Mouse (Mus musculus) limb, embryonic 14.5 days (tissue): Measurements from ENCODE around the gene Epdr1. TPM values are rescaled to one million over a fixed set of nuclear protein-coding genes. Genes with fewer than 3 reads are reported as not detected.
A peak's percentile ranks its signal among the peaks of the same experiment; 100 is the strongest.

Experiments used
- ATAC-seq: fragments of 200-750 bp; cut with Nextera tagmentation; 2 replicates; pipeline ENCODE4 v1.8.0; 2017; ENCODE audit warnings: low read depth, moderate number of reproducible peaks, moderate TSS enrichment; ENCODE audit not compliant: low FRiP score
- DNase-seq: peaks from one replicate; pipeline ENCODE4 v3.0.0-alpha.2; 2015; ENCODE audit warnings: low spot score
- H3K27ac ChIP-seq: fragments of 300-500 bp; sonication (generic); replicated peaks from 2 replicates; pipeline ENCODE4 v1.5.1; 2014; ENCODE audit warnings: low read depth, mild to moderate bottlenecking, low read length, moderate library complexity, mixed read lengths
- H3K27me3 ChIP-seq: fragments of 300-500 bp; sonication (generic); 2 replicates; pipeline ENCODE4 v1.6.1; 2014; ENCODE audit warnings: low read length, mixed read lengths; ENCODE audit not compliant: control insufficient read depth, insufficient read depth
- H3K36me3 ChIP-seq: fragments of 300-500 bp; sonication (generic); 2 replicates; pipeline ENCODE4 v1.6.1; 2014; ENCODE audit warnings: mild to moderate bottlenecking, low read length, moderate library complexity, mixed read lengths; ENCODE audit not compliant: control insufficient read depth, insufficient read depth
- H3K4me1 ChIP-seq: fragments of 300-500 bp; sonication (generic); 2 replicates; pipeline ENCODE4 v1.6.1; 2014; ENCODE audit warnings: antibody characterized with exemption, low read length, mixed read lengths; ENCODE audit not compliant: control insufficient read depth, insufficient read depth
- H3K4me2 ChIP-seq: fragments of 300-500 bp; sonication (generic); replicated peaks from 2 replicates; pipeline ENCODE4 v1.6.1; 2014; ENCODE audit warnings: low read depth, mild to moderate bottlenecking, low read length, moderate library complexity; ENCODE audit not compliant: severe bottlenecking
- H3K4me3 ChIP-seq: fragments of 300-500 bp; sonication (generic); replicated peaks from 2 replicates; pipeline ENCODE4 v1.5.1; 2014; ENCODE audit warnings: low read length
- H3K9ac ChIP-seq: fragments of 300-500 bp; sonication (generic); 2 replicates; pipeline ENCODE4 v1.6.1; 2014; ENCODE audit warnings: mild to moderate bottlenecking, low read depth, low read length, moderate library complexity; ENCODE audit not compliant: severe bottlenecking
- H3K9me3 ChIP-seq: fragments of 300-500 bp; sonication (generic); 2 replicates; pipeline ENCODE4 v1.6.1; 2016; ENCODE audit warnings: low read length; ENCODE audit not compliant: control insufficient read depth
- POLR2A ChIP-seq: fragments of 200-500 bp; IDR thresholded peaks from 2 replicates; pipeline ENCODE4 v1.8.0; 2012; ENCODE audit warnings: inconsistent platforms, mild to moderate bottlenecking, moderate library complexity, borderline replicate concordance; ENCODE audit not compliant: insufficient read depth, insufficient read length; ENCODE audit errors: extremely low read depth
- WGBS: fragments of 180-500 bp; shearing (Covaris S2); extraction: QIAGEN DNeasy Blood & Tissue Kit; methylation state at CpG from one replicate; pipeline ENCODE4 v1.1.7; 2014; 5-methylcytosine and 5-hydroxymethylcytosine counted together
- polyA plus RNA-seq, 2 experiments: library from polyadenylated mRNA; depleted of rRNA in 1 of 2; stranded (reverse) in 1 of 2; unstranded in 1 of 2; fragments of >200 nt; fragmentation: Nextera tagmentation in 1 of 2; extraction: Ambion mirVana in 1 of 2; gene quantifications; 2 replicates each; pipeline versions ENCODE4 v1.2.1 to v1.2.3; 2012 to 2014

The Epdr1 gene
- polyA plus RNA-seq, 2 experiments, result 12.4 to 16.3 TPM

- Histone ChIP-seq H3K4me1 (no peaks in the 10 kb centered on the region), H3K9ac (no peak overlapping the region), H3K36me3 (no peaks in the 10 kb centered on the region), H3K9me3 (no peaks in the 10 kb centered on the region), H3K4me3 (no peak overlapping the region), H3K27me3 (no peaks in the 10 kb centered on the region), H3K27ac (no peak overlapping the region), H3K4me2 (no peak overlapping the region)
- no peak for TF ChIP-seq POLR2A
- no peak for DNase-seq
- 81% methylated on average over 1 of the region's 1 CpGs for WGBS
- no peak for ATAC-seq
Measured at GRCm38 (mm10) chr13:19614311-19614710, 5.4 kb downstream of the Epdr1 start.

DNA sequence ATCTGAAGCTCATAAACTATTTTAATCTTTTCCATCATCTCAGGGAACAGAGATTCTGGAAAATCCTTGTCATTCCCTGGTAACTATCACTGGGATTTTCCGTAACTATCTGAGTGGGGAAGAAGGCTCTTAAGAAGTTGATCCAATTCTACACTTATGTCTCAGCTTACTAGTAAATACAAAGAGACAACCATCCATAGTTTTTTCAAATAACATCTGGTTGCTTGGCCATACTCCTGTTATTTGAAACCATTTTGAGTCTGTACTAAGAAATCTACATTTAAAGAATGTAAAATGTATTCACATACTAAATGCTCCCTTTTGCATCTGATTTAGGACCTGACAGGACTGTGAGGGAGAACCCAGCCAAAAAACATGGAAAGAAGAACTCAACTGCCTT lies 6.3 kb downstream of the Epdr1 start:
- no peak overlapping the region for H3K4me3 ChIP-seq
- 83% methylated on average over 1 of the region's 1 CpGs for WGBS
- H3K4me2 ChIP-seq, result no peak overlapping the region
- TF ChIP-seq POLR2A, result no peak
- H3K27me3 ChIP-seq, result no peaks in the 10 kb centered on the region
- H3K4me1 ChIP-seq, result no peaks in the 10 kb centered on the region
- no peak for ATAC-seq
- H3K36me3 ChIP-seq, result no peaks in the 10 kb centered on the region
- no peak overlapping the region for H3K27ac ChIP-seq
- no peaks in the 10 kb centered on the region for H3K9me3 ChIP-seq
- no peak overlapping the region for H3K9ac ChIP-seq
- peak; percentile 51 for DNase-seq

DNA sequence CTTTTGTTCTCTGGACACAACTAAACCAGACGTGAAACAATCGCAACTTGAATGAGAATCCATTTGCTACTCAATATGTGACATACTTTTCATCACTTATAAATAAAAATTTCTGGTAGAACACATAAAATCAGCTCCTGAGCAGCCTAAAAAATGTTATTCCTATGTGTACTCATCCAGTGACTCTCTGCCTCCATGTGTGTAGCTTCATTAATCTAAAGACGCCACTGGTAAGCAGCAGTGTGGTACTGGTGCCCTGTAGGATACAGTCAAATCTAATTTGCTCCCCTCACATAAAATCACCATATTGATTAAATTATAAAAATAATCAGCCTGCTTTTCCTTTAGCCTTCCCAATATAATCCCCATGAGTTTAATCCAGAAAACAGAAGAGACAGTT lies 6.8 kb downstream of the Epdr1 start:
- no peaks in the 10 kb centered on the region for H3K9me3 ChIP-seq
- H3K9ac ChIP-seq, result no peak overlapping the region
- ATAC-seq (no peak), DNase-seq (no peak)
- no peaks in the 10 kb centered on the region for H3K4me1 ChIP-seq
- no peak overlapping the region for H3K4me2 ChIP-seq
- H3K36me3 ChIP-seq, result no peaks in the 10 kb centered on the region
- 89% methylated on average over 3 of the region's 3 CpGs for WGBS
- no peak overlapping the region for H3K27ac ChIP-seq
- no peak for TF ChIP-seq POLR2A
- H3K4me3 ChIP-seq, result no peak overlapping the region
- no peaks in the 10 kb centered on the region for H3K27me3 ChIP-seq

DNA sequence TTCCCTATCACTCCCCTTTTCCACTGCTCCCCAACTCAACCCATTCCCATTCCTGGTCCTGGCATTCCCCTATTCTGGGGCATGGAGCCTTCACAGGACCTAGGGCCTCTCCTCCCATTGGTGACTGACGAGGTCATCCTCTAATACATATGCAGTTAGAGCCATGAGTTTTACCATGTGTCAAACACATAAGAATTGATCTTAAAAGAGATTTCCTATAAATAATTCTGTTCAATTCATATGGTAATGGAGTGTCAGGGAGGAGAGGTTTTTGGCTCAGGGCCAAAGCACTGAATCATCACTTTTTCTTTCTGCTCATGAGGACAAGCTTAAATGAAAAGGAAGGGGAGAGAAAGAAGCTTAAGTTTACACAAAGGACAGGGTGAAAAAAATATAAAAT lies 7.4 kb downstream of the Epdr1 start:
- Histone ChIP-seq H3K4me2 (no peak overlapping the region), H3K4me1 (no peaks in the 10 kb centered on the region), H3K9me3 (no peaks in the 10 kb centered on the region), H3K27me3 (no peaks in the 10 kb centered on the region), H3K4me3 (no peak overlapping the region), H3K9ac (no peak overlapping the region), H3K36me3 (no peaks in the 10 kb centered on the region), H3K27ac (no peak overlapping the region)
- DNase-seq (peak; percentile 31), ATAC-seq (no peak)
- TF ChIP-seq POLR2A, result no peak
- WGBS, result 85% methylated on average over 1 of the region's 1 CpGs

- DNase-seq (no peak), ATAC-seq (no peak)
- no peak overlapping the region for H3K4me2 ChIP-seq
- no peaks in the 10 kb centered on the region for H3K4me1 ChIP-seq
- H3K36me3 ChIP-seq, result no peaks in the 10 kb centered on the region
- H3K4me3 ChIP-seq, result no peak overlapping the region
- H3K9ac ChIP-seq, result no peak overlapping the region
- TF ChIP-seq POLR2A, result no peak
- no peaks in the 10 kb centered on the region for H3K9me3 ChIP-seq
- no peak overlapping the region for H3K27ac ChIP-seq
- no peaks in the 10 kb centered on the region for H3K27me3 ChIP-seq
Measured at GRCm38 (mm10) chr13:19608120-19608519, 11.6 kb downstream of the Epdr1 start.

DNA sequence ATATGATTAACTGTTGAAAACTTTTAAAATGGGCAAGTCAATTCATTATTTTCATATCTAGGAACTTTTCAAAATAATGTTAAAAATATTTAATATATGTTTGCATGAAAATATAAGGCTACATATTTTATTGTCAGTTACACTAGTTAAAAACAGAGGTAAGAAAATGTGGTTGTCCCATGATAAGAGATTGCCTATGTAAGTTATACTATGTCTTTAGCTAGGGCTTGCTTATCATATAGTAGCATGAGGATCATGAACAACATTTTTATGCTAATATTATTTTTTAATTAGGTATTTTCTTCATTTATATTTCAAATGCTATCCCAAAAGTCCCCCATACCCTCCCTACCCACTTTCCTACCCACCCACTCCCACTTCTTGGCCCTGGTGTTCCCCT lies 14.8 kb downstream of the Epdr1 start:
- Histone ChIP-seq H3K27me3 (no peaks in the 10 kb centered on the region), H3K9me3 (no peaks in the 10 kb centered on the region), H3K36me3 (no peaks in the 10 kb centered on the region), H3K4me1 (no peaks in the 10 kb centered on the region), H3K9ac (no peak overlapping the region), H3K4me2 (no peak overlapping the region), H3K4me3 (no peak overlapping the region), H3K27ac (no peak overlapping the region)
- ATAC-seq (no peak), DNase-seq (no peak)
- TF ChIP-seq POLR2A, result no peak
